Mouse (Mus musculus) liver, postnatal 0 days (tissue): ENCODE data around the gene Dynll1.

ENCODE experiments used
- CTCF ChIP-seq: sonication (generic); IDR thresholded peaks from 2 replicates; pipeline ENCODE4 v1.5.1; 2016; ENCODE audit warnings: antibody characterized with exemption, low read depth
- EP300 ChIP-seq: IDR thresholded peaks from 2 replicates; pipeline ENCODE4 v1.6.1; 2016; ENCODE audit warnings: antibody characterized with exemption, low read depth, mild to moderate bottlenecking

- TF ChIP-seq CTCF = no peak
- no peak for TF ChIP-seq EP300
Measured at GRCm38 (mm10) chr5:115340007-115340406, 39.2 kb upstream of the Dynll1 start.
